Mouse (Mus musculus) myocyte (in vitro differentiated cells): ENCODE data around the gene Ipmk.

Experiments used
- CEBPB ChIP-seq: IDR thresholded peaks from 2 replicates; pipeline ENCODE4 v1.6.1; 2011; ENCODE audit warnings: mild to moderate bottlenecking, moderate library complexity; ENCODE audit not compliant: poor library complexity, insufficient read depth, severe bottlenecking
- E2F4 ChIP-seq: IDR thresholded peaks from one replicate; pipeline ENCODE4 v1.6.1; 2011; ENCODE audit warnings: mild to moderate bottlenecking, control low read depth, moderate library complexity; ENCODE audit not compliant: insufficient read depth
- MAX ChIP-seq: IDR thresholded peaks from one replicate; pipeline ENCODE4 v1.6.1; 2011; ENCODE audit warnings: low read depth, mild to moderate bottlenecking, control low read depth
- MYOD1 ChIP-seq, 3 experiments: IDR thresholded peaks; one replicate each; pipeline ENCODE4 v1.6.1; 2011; ENCODE audit warnings: control low read depth in 2 of 3, low read depth in 2 of 3, mild to moderate bottlenecking in 2 of 3, moderate library complexity in 1 of 3; ENCODE audit not compliant: insufficient read length in 2 of 3, control insufficient read depth in 1 of 3
- MYOG ChIP-seq, 3 experiments: IDR thresholded peaks; one replicate each; pipeline ENCODE4 v1.6.1; 2011; ENCODE audit warnings: control low read depth in 2 of 3, low read depth in 2 of 3, mild to moderate bottlenecking in 2 of 3; ENCODE audit not compliant: insufficient read length in 2 of 3, control insufficient read depth in 1 of 3, insufficient read depth in 1 of 3
- POLR2A ChIP-seq: IDR thresholded peaks from one replicate; pipeline ENCODE4 v1.6.1; 2011; ENCODE audit warnings: low read depth, mild to moderate bottlenecking, control low read depth, moderate library complexity; ENCODE audit not compliant: insufficient read length
- POLR2AphosphoS2 ChIP-seq: IDR thresholded peaks from one replicate; pipeline ENCODE4 v1.6.1; 2011; ENCODE audit warnings: low read depth, control low read depth; ENCODE audit not compliant: insufficient read length
- REST ChIP-seq: IDR thresholded peaks from one replicate; pipeline ENCODE4 v1.6.1; 2011; ENCODE audit warnings: mild to moderate bottlenecking, control low read depth, moderate library complexity; ENCODE audit not compliant: insufficient read depth, insufficient read length
- SRF ChIP-seq: IDR thresholded peaks from one replicate; pipeline ENCODE4 v1.6.1; 2011; ENCODE audit warnings: low read depth; ENCODE audit not compliant: control insufficient read depth, insufficient read length
- TCF12 ChIP-seq: IDR thresholded peaks from one replicate; pipeline ENCODE4 v1.6.1; 2011; ENCODE audit warnings: mild to moderate bottlenecking, control low read depth; ENCODE audit not compliant: poor library complexity, insufficient read depth, severe bottlenecking
- TCF3 ChIP-seq: IDR thresholded peaks from one replicate; pipeline ENCODE4 v1.6.1; 2011; ENCODE audit warnings: low read depth, control low read depth; ENCODE audit not compliant: insufficient read length
- USF1 ChIP-seq: IDR thresholded peaks from one replicate; pipeline ENCODE4 v1.6.1; 2011; ENCODE audit warnings: low read depth, mild to moderate bottlenecking, control low read depth, moderate library complexity

GRCm38 (mm10) chr10:71338156-71338905 is 9.2 kb upstream of the Ipmk start:
- no peak for TF ChIP-seq USF1
- no peak for TF ChIP-seq TCF12
- TF ChIP-seq POLR2A = no peak
- no peak for TF ChIP-seq MYOG (IDR thresholded peaks at IDR 0.05; ENCODE audit: control insufficient read depth in 1 of 3, insufficient read depth in 1 of 3, insufficient read length in 2 of 3, low read depth in 2 of 3)
- no peak for TF ChIP-seq MAX
- TF ChIP-seq MYOD1 (IDR thresholded peaks at IDR 0.05; ENCODE audit: control insufficient read depth in 1 of 3, insufficient read length in 2 of 3, low read depth in 2 of 3) = no peak
- no peak for TF ChIP-seq TCF3
- no peak for TF ChIP-seq SRF
- no peak for TF ChIP-seq E2F4
- TF ChIP-seq REST = no peak
- no peak for TF ChIP-seq CEBPB
- TF ChIP-seq POLR2AphosphoS2 = no peak
